In genomic region chr8:46212194-46212593, GRCm38 (mm10) we compare ENCODE assay signal across 9 mouse cellular contexts. TPM values are rescaled to one million over a fixed set of nuclear protein-coding genes. Genes with fewer than 3 reads are reported as not detected.
DNase-seq lines count a peak whose midpoint lies in the region; ATAC-seq and TF ChIP-seq lines count a peak whose summit lies in the region.
"Had no signal": no experiment of that assay in that cellular context is flagged by ENCODE, and none has a peak within 500 bp of the region (broad histone marks: within the 10 kb centered on the region; RNA-seq: fewer than 3 reads in every experiment).

No protein-coding gene starts in this region.

- no peaks in the 10 kb centered on the region for H3K27me3 ChIP-seq in kidney, postnatal 0 days (ENCODE audit: insufficient read depth, low read length)
- H3K27me3 ChIP-seq in intestine, embryonic 16.5 days (replicated peaks; ENCODE audit: control insufficient read depth, insufficient read depth, low read length), result no peaks in the 10 kb centered on the region

- peak overlapping the region; percentile 98 for H3K27ac ChIP-seq in kidney, postnatal 0 days
- no peak overlapping the region for H3K27ac ChIP-seq in intestine, embryonic 16.5 days (ENCODE audit: low read length)

- H3K9me3 ChIP-seq in kidney, postnatal 0 days (replicated peaks; ENCODE audit: low read length), result no peaks in the 10 kb centered on the region
- no peaks in the 10 kb centered on the region for H3K9me3 ChIP-seq in intestine, embryonic 16.5 days (ENCODE audit: control insufficient read depth, low read length)

- H3K4me3 ChIP-seq in kidney, postnatal 0 days (replicated peaks; ENCODE audit: low read depth, low read length), result no peak overlapping the region
- no peak overlapping the region for H3K4me3 ChIP-seq in intestine, embryonic 16.5 days (ENCODE audit: low read length)

- 39% methylated on average over 7 of the region's 7 CpGs for WGBS in kidney, postnatal 0 days
- WGBS in intestine, embryonic 16.5 days, result 51% methylated on average over 7 of the region's 7 CpGs

- H3K9ac ChIP-seq in kidney, postnatal 0 days (ENCODE audit: low read depth, low read length), result no peak overlapping the region
- no peak overlapping the region for H3K9ac ChIP-seq in intestine, embryonic 16.5 days (ENCODE audit: low read depth, low read length)

- peak overlapping the region; percentile 79; the same call in 1 of the 2 replicates for H3K4me2 ChIP-seq in kidney, postnatal 0 days (ENCODE audit: low read length)
- H3K4me2 ChIP-seq in intestine, embryonic 16.5 days (ENCODE audit: low read depth, low read length), result no peak overlapping the region

- H3K36me3 ChIP-seq in kidney, postnatal 0 days (ENCODE audit: insufficient read depth, low read length), result peaks cover 20% of the 10 kb centered on the region; the same call in 1 of the 2 replicates
- H3K36me3 ChIP-seq in intestine, embryonic 16.5 days (ENCODE audit: control insufficient read depth, insufficient read depth, low read length), result peaks cover 7% of the 10 kb centered on the region; the same call in 1 of the 2 replicates

- H3K4me1 ChIP-seq in kidney, postnatal 0 days (replicated peaks; ENCODE audit: insufficient read depth, low read length), result peaks cover 24% of the 10 kb centered on the region
- peaks cover 24% of the 10 kb centered on the region for H3K4me1 ChIP-seq in intestine, embryonic 16.5 days (ENCODE audit: control insufficient read depth, insufficient read depth, low read length)

- TF ChIP-seq CTCF in kidney, postnatal 0 days (IDR thresholded peaks at IDR 0.05; ENCODE audit: low read depth), result no peak

- DNase-seq in cerebellum, adult 11-12 months, result peak; percentile 60
- no peak for DNase-seq in cerebellum, postnatal 4 days (ENCODE audit: low spot score in 2 of 2)
- peak; percentile 38 for DNase-seq in right cerebral cortex, postnatal 14 days
- no peak for DNase-seq in right cerebral cortex, postnatal 36 days (ENCODE audit: low spot score in 2 of 2)
- DNase-seq in kidney, postnatal 0 days (ENCODE audit: low spot score), result no peak
- DNase-seq in testis, postnatal 14 days (ENCODE audit: low spot score), result peak; percentile 54
- DNase-seq in frontal cortex, postnatal 14 days (ENCODE audit: low spot score in 2 of 2), result no peak
- DNase-seq: lung, postnatal 36 days had no signal

- ATAC-seq in kidney, postnatal 0 days (replicated peaks; ENCODE audit: low FRiP score, low read depth), result no peak
- no peak for ATAC-seq in intestine, embryonic 16.5 days

RNA-seq across cellular contexts. Expression of gene Slc25a4, which starts 1.1 kb away (rescaled TPM):
- polyA plus RNA-seq in kidney, postnatal 0 days (2015; fragmentation: Nextera tagmentation; extraction: Ambion mirVana), result 835 and 864 TPM in 2 replicates
- 360 and 397 TPM in 2 replicates for polyA plus RNA-seq in intestine, embryonic 16.5 days (2015; fragmentation: Nextera tagmentation; extraction: Ambion mirVana)

Comparison
In these comparisons a context has a peak if more than half of its experiments do, and no peak if none do; other contexts are left out.
1. DNase-seq: peak in cerebellum, adult 11-12 months (single experiment), right cerebral cortex, postnatal 14 days (single experiment) and testis, postnatal 14 days (single experiment); none in cerebellum, postnatal 4 days (0 of 2), right cerebral cortex, postnatal 36 days (0 of 2), kidney, postnatal 0 days (single experiment) and frontal cortex, postnatal 14 days (0 of 2).